13 mouse cellular contexts compared by ENCODE assay signal in the genomic region with DNA sequence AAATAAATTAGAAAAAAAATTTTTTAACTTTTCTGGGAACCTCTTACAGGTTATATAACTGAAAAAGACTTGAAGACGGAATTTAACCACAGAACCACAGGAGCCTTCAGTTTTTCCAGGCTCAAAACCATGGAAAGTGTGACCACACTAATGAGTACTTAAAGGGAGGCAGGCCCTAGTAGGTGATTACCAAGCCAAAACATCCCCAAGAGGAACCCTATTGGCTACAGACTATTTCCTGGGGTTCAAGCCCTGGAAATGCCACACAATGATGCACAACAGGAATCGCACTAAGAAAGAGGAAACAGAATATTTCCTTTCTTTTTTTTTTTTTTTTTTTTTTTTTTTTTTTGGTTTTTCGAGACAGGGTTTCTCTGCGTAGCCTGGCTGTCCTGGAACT. TPM values are rescaled to one million over a fixed set of nuclear protein-coding genes. Genes with fewer than 3 reads are reported as not detected.
DNase-seq lines count a peak whose midpoint lies in the region; ATAC-seq and TF ChIP-seq lines count a peak whose summit lies in the region.
"Had no signal": no experiment of that assay in that cellular context is flagged by ENCODE, and none has a peak within 500 bp of the region (broad histone marks: within the 10 kb centered on the region; RNA-seq: fewer than 3 reads in every experiment).

No protein-coding gene starts in this region.

- H3K9ac ChIP-seq in kidney, postnatal 0 days (ENCODE audit: low read depth, low read length): no peak overlapping the region
- H3K9ac ChIP-seq in MEL (ENCODE audit: control insufficient read depth, low read depth, low read length, poor library complexity, severe bottlenecking): no peak overlapping the region
- H3K9ac ChIP-seq in limb, embryonic 15.5 days: no peak overlapping the region

- TF ChIP-seq CTCF in gastrocnemius, adult 2 months (IDR thresholded peaks at IDR 0.05): no peak
- TF ChIP-seq CTCF in kidney, postnatal 0 days (IDR thresholded peaks at IDR 0.05; ENCODE audit: low read depth): no peak
- no peak for TF ChIP-seq CTCF in MEL (IDR thresholded peaks at IDR 0.05 in 2 of 3, conservative IDR thresholded peaks at IDR 0.05 in 1 of 3; ENCODE audit: control insufficient read depth in 1 of 3, insufficient read depth in 1 of 3, low read depth in 2 of 3, low read length in 3 of 3, poor library complexity in 1 of 3, severe bottlenecking in 1 of 3)

- 66% methylated on average over 4 of the region's 4 CpGs for WGBS in kidney, postnatal 0 days
- WGBS in limb, embryonic 15.5 days: 55% methylated on average over 4 of the region's 4 CpGs

- no peak for TF ChIP-seq EP300 in MEL (IDR thresholded peaks at IDR 0.05; ENCODE audit: low read depth in 1 of 2, low read length in 2 of 2)

- H3K9me3 ChIP-seq in kidney, postnatal 0 days (replicated peaks; ENCODE audit: low read length): no peaks in the 10 kb centered on the region
- no peaks in the 10 kb centered on the region for H3K9me3 ChIP-seq in MEL (replicated peaks; ENCODE audit: insufficient read depth, low read length)
- no peaks in the 10 kb centered on the region for H3K9me3 ChIP-seq in limb, embryonic 15.5 days

- TF ChIP-seq RAD21 in MEL (IDR thresholded peaks at IDR 0.05; ENCODE audit: low read depth, low read length): no peak

- no peaks in the 10 kb centered on the region for H3K27me3 ChIP-seq in kidney, postnatal 0 days (ENCODE audit: insufficient read depth, low read length)
- H3K27me3 ChIP-seq in MEL (ENCODE audit: control insufficient read depth in 1 of 2, insufficient read depth in 2 of 2, low read length in 2 of 2): no peaks in the 10 kb centered on the region
- H3K27me3 ChIP-seq in limb, embryonic 15.5 days: no peaks in the 10 kb centered on the region

- peak overlapping the region; percentile 51 for H3K4me3 ChIP-seq in gastrocnemius, adult 2 months
- H3K4me3 ChIP-seq in kidney, postnatal 0 days (replicated peaks; ENCODE audit: low read depth, low read length): no peak overlapping the region
- H3K4me3 ChIP-seq in MEL (ENCODE audit: control insufficient read depth in 1 of 2, insufficient read depth in 1 of 2, low read depth in 2 of 2, low read length in 2 of 2): no peak overlapping the region
- peak overlapping the region; percentile 10; the same call in 1 of the 2 replicates for H3K4me3 ChIP-seq in limb, embryonic 15.5 days

- DNase-seq in gastrocnemius, adult 2 months: no peak
- no peak for DNase-seq in gastrocnemius, postnatal 14 days
- no peak for DNase-seq in kidney, postnatal 0 days (ENCODE audit: low spot score)
- DNase-seq in kidney, postnatal 25 days: no peak
- no peak for DNase-seq in MEL (ENCODE audit: low read depth, low spot score)
- DNase-seq in cerebellum, adult 9-10 months: no peak
- DNase-seq in thymus, postnatal 25 days: no peak
- DNase-seq: lung, postnatal 10 days had no signal

- intact Hi-C loops in gastrocnemius, adult 2 months (cut with DNase I): no loop called here
- intact Hi-C loops in gastrocnemius, postnatal 14 days (cut with DNase I; ENCODE audit: low total_unique reads): no loop called here

- H3K4me1 ChIP-seq in kidney, postnatal 0 days (replicated peaks; ENCODE audit: insufficient read depth, low read length): 0 out of 2 replicates have a peak, but pooled peaks cover 4% of the 10 kb centered on the region
- peaks cover 8 to 17% of the 10 kb centered on the region in 2 experiments for H3K4me1 ChIP-seq in MEL (ENCODE audit: control insufficient read depth in 1 of 2, insufficient read depth in 2 of 2, low read length in 2 of 2)
- H3K4me1 ChIP-seq in limb, embryonic 15.5 days: 0 out of 2 replicates have a peak, but pooled peaks cover 6% of the 10 kb centered on the region

- ATAC-seq in kidney, postnatal 0 days (replicated peaks; ENCODE audit: low FRiP score, low read depth): no peak
- ATAC-seq in limb, embryonic 15.5 days (ENCODE audit: insufficient number of reproducible peaks, low FRiP score, low TSS enrichment, low read depth): no peak
- ATAC-seq: forebrain, embryonic 14.5 days had no signal

- TF ChIP-seq POLR2A in MEL (IDR thresholded peaks at IDR 0.05; ENCODE audit: control insufficient read depth in 1 of 2, insufficient read depth in 1 of 2, low read depth in 1 of 2, low read length in 2 of 2, poor library complexity in 1 of 2): no peak

- peaks cover under 1% of the 10 kb centered on the region; the same call in 1 of the 2 replicates for H3K36me3 ChIP-seq in kidney, postnatal 0 days (ENCODE audit: insufficient read depth, low read length)
- peaks cover 0 to 13% of the 10 kb centered on the region in 2 experiments; a peak in 2 of 4 replicates for H3K36me3 ChIP-seq in MEL (ENCODE audit: control insufficient read depth in 1 of 2, insufficient read depth in 2 of 2, low read length in 2 of 2)
- peaks cover 5% of the 10 kb centered on the region for H3K36me3 ChIP-seq in limb, embryonic 15.5 days

- peaks cover 2% of the 10 kb centered on the region; the same call in 1 of the 2 replicates for H3K79me2 ChIP-seq in MEL (ENCODE audit: control insufficient read depth, insufficient read depth, low read length, poor library complexity)

- H3K27ac ChIP-seq in gastrocnemius, adult 2 months: peak overlapping the region; percentile 83
- no peak overlapping the region for H3K27ac ChIP-seq in kidney, postnatal 0 days
- H3K27ac ChIP-seq in MEL (ENCODE audit: control insufficient read depth, low read depth, low read length): no peak overlapping the region
- H3K27ac ChIP-seq in limb, embryonic 15.5 days: peak overlapping the region; percentile 89

- H3K4me2 ChIP-seq in kidney, postnatal 0 days (ENCODE audit: low read length): peak overlapping the region; percentile 74; the same call in 1 of the 2 replicates
- H3K4me2 ChIP-seq in limb, embryonic 15.5 days: no peak overlapping the region; the same call in 1 of the 2 replicates

TF ChIP-seq in MEL, 35 proteins besides CTCF, POLR2A, EP300 and RAD21:
- TF ChIP-seq MYB (IDR thresholded peaks at IDR 0.05; ENCODE audit: low read depth, low read length) (no peak), BHLHE40 (IDR thresholded peaks at IDR 0.05; ENCODE audit: borderline replicate concordance, low read depth, low read length) (no peak), ZNF384 (IDR thresholded peaks at IDR 0.05; ENCODE audit: low read depth, low read length) (peak; percentile 48)
TF ChIP-seq in MEL: peak in this region for 1.

RNA-seq across cellular contexts. Expression of gene Sft2d2, which starts 2.1 kb away (rescaled TPM):
- total RNA-seq in gastrocnemius, adult 2 months (2021): 1 to 10 TPM; 8.9 to 9.7 TPM
- 10 to 100 TPM in 1 of 2 experiments, 1 to 10 TPM in 1; 8.9 to 10.5 TPM for total RNA-seq in gastrocnemius, postnatal 14 days (2021)
- 21.2 and 21.4 TPM in 2 replicates for polyA plus RNA-seq in kidney, postnatal 0 days (2015; fragmentation: Nextera tagmentation; extraction: Ambion mirVana)
- total RNA-seq in MEL (2012; rRNA removed): 4.0 and 4.4 TPM in 2 replicates
- polyA plus RNA-seq in MEL (2012; ENCODE audit: insufficient read depth in 1 of 2, insufficient read length in 2 of 2, low read depth in 1 of 2, low replicate concordance in 2 of 2, missing spikeins in 1 of 2): 1 to 10 TPM in 1 of 2 experiments, not detected in 1; 8.9 TPM
- 22.2 and 24.0 TPM in 2 replicates for polyA plus RNA-seq in limb, embryonic 15.5 days (2015; fragmentation: Nextera tagmentation; extraction: Ambion mirVana)

RNA-seq across cellular contexts. Expression of gene Tbx19, which starts 31.5 kb away (rescaled TPM):
- not detected for total RNA-seq in gastrocnemius, adult 2 months (2021)
- not detected for total RNA-seq in gastrocnemius, postnatal 14 days (2021)
- not detected in 2 replicates for polyA plus RNA-seq in kidney, postnatal 0 days (2015; fragmentation: Nextera tagmentation; extraction: Ambion mirVana)
- not detected in 2 replicates for total RNA-seq in MEL (2012; rRNA removed)
- under 1 TPM in 1 of 2 experiments, not detected in 1; 0.19 TPM for polyA plus RNA-seq in MEL (2012; ENCODE audit: insufficient read depth in 1 of 2, insufficient read length in 2 of 2, low read depth in 1 of 2, low replicate concordance in 2 of 2, missing spikeins in 1 of 2)
- not detected in 2 replicates for polyA plus RNA-seq in limb, embryonic 15.5 days (2015; fragmentation: Nextera tagmentation; extraction: Ambion mirVana)
- total RNA-seq: left cerebral cortex, postnatal 25 days had no signal
- polyA plus RNA-seq: hindbrain, embryonic 11.5 days; large intestine, adult 2 months had no signal

RNA-seq across cellular contexts. Expression of gene Tiprl, which starts 44.7 kb away (rescaled TPM):
- 10 to 100 TPM; 19.7 to 20.9 TPM for total RNA-seq in gastrocnemius, adult 2 months (2021)
- total RNA-seq in gastrocnemius, postnatal 14 days (2021): 10 to 100 TPM; 22.1 TPM
- polyA plus RNA-seq in kidney, postnatal 0 days (2015; fragmentation: Nextera tagmentation; extraction: Ambion mirVana): 100 and 103 TPM in 2 replicates
- total RNA-seq in MEL (2012; rRNA removed): 47.1 and 50.6 TPM in 2 replicates
- 100 to 1,000 TPM in 1 of 2 experiments, 10 to 100 TPM in 1; 51.4 to 293 TPM for polyA plus RNA-seq in MEL (2012; ENCODE audit: insufficient read depth in 1 of 2, insufficient read length in 2 of 2, low read depth in 1 of 2, low replicate concordance in 2 of 2, missing spikeins in 1 of 2)
- 93.2 and 95.3 TPM in 2 replicates for polyA plus RNA-seq in limb, embryonic 15.5 days (2015; fragmentation: Nextera tagmentation; extraction: Ambion mirVana)

Comparison
In these comparisons a context has a peak if more than half of its experiments do, and no peak if none do; other contexts are left out.
1. H3K27ac ChIP-seq: peak in gastrocnemius, adult 2 months (single experiment) and limb, embryonic 15.5 days (single experiment); none in kidney, postnatal 0 days (single experiment) and MEL (single experiment).
2. H3K4me3 ChIP-seq: peak in gastrocnemius, adult 2 months (single experiment) and limb, embryonic 15.5 days (single experiment); none in kidney, postnatal 0 days (single experiment) and MEL (0 of 2).